Mouse (Mus musculus): ENCODE data around the gene Zfp322a. TPM values are rescaled to one million over a fixed set of nuclear protein-coding genes. Genes with fewer than 3 reads are reported as not detected.
"Not testable (repeated sequence)": the region's sequence is repeated elsewhere in the genome, so short reads cannot be mapped to it uniquely, and the experiment has no call there.

Gene Zfp322a
- polyA plus RNA-seq, 1 experiment from 2014 or later: 59.9 TPM

DNA sequence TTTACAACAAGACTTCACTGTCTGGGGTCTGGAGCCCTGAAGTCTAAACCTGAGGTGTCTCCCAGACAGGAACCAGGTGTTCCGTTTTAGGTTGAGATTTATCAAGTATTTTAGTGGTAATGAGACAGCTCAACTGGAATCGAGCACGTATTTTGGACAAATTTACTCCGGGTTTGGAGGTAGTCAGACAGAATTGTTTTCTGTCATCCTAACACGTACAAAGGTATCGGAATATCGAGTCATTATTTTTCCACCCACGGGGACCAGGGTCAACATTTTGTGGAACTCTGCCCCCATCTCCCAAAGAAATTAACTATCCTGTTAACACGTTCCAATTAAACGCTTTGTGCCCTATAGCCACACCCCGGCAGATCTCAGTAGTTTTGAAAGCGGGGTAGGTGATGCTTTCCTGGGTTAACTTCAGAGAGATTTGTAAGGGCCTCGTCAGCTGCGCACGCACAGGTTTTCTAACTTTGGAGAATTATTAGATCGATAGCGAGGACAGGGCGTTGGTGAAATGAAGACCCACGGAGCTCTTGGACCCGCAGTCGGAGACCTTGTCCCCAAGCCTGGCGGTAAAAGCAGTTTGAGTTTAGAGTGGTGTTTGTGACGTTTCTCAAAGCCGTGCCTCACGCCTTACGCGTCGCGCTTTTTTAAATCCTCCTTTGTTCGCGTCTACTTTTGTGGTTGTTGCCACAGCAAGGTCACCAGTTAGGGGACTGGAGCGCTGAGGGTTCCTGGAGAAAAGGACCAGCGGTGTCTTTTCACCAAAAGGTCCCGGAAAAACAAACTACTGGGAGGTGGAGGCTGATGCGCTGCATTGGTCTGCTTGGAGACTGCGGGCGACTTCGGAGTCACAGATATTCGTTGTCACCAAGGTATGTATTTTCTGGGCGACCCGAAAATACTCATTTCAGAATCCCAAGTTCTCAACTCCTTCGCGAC, 26.6 kb upstream of the Zfp322a start:
- DNase-seq (ENCODE audit: low spot score): peak; percentile 59
- 2% methylated on average over 43 of the region's 43 CpGs for WGBS
- peak overlapping the region; percentile 64 for H3K4me3 ChIP-seq
- H3K27ac ChIP-seq (replicated peaks): no peak overlapping the region; the same call in 1 of the 2 replicates
- H3K27me3 ChIP-seq (replicated peaks; ENCODE audit: low read depth, poor library complexity, severe bottlenecking): peaks cover 67% of the 10 kb centered on the region
- peaks cover 4% of the 10 kb centered on the region for H3K4me1 ChIP-seq
- no peaks in the 10 kb centered on the region for H3K9me3 ChIP-seq
- no peaks in the 10 kb centered on the region for H3K36me3 ChIP-seq (replicated peaks)

DNA sequence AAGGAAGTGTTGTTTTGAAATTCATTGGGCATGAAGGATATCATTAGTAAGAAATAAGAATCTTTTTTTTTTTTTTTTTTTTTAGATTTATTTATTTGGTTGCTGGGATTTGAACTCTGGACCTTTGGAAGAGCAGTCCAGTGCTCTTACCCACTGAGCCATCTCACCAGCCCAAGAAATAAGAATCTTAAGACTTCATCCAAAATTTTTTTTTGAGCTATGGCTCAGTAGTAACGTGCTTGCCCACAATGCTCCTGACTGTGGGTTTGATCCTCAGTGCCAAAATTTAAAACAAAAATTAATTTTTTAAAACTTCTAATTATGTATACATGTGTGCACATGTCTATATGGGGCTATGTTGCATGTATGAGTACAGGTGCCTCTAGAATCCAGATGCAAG, 18.5 kb upstream of the Zfp322a start:
- Histone ChIP-seq H3K36me3 (replicated peaks) (no peaks in the 10 kb centered on the region), H3K9me3 (no peaks in the 10 kb centered on the region), H3K27ac (replicated peaks) (no peak overlapping the region), H3K4me1 (no peaks in the 10 kb centered on the region), H3K27me3 (replicated peaks; ENCODE audit: low read depth, poor library complexity, severe bottlenecking) (0 out of 2 replicates have a peak, but pooled peaks cover 9% of the 10 kb centered on the region), H3K4me3 (no peak overlapping the region)
- WGBS: 77% methylated on average over 1 of the region's 1 CpGs
- DNase-seq (ENCODE audit: low spot score): no peak

DNA sequence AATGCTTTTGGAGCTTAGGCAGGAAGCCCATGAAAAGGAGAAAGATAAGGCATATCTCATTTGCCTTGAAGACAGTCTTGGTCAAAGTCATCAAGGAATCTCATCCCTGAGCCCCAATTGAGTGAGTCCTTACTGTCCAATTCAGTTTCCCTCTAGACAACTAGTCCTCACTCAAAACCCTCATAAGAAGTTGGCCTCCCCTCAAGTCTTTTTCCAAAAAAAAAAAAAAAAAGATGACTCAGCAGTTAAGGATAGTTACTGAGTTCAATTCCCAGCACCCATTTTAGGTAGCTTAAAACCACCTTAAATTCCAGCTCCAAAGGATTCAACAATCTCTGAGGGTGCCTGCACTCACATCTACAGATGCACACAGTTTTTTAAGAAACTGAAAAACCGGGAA, 14.1 kb upstream of the Zfp322a start:
- WGBS: 59% methylated on average over 1 of the region's 1 CpGs
- DNase-seq (ENCODE audit: low spot score): no peak
- Histone ChIP-seq H3K27me3 (replicated peaks; ENCODE audit: low read depth, poor library complexity, severe bottlenecking) (no peaks in the 10 kb centered on the region), H3K36me3 (replicated peaks) (no peaks in the 10 kb centered on the region), H3K4me1 (no peaks in the 10 kb centered on the region), H3K4me3 (no peak overlapping the region), H3K9me3 (no peaks in the 10 kb centered on the region), H3K27ac (replicated peaks) (no peak overlapping the region)

DNA sequence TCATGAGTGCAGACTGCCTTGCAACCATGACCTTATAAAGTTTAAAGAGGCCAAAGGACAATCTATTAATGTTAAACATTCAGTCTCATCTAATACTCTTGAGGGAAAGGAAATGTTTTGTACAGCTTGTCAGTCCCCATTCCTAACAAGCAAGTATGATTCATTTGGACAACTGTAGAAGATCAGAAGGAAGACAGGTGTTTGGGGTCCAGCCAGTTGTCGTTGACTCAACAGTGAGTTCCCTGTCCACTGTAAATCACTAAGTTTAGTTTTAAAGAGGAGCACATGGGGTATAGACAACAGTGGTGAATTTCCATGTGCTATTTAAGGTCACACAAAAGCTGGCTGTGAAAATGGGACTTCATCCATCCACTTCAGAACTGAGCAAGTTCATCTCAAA, 3.4 kb upstream of the Zfp322a start:
- DNase-seq (ENCODE audit: low spot score): no peak
- H3K4me1 ChIP-seq: peaks cover 12% of the 10 kb centered on the region
- no peak overlapping the region for H3K27ac ChIP-seq (replicated peaks)
- H3K36me3 ChIP-seq (replicated peaks): no peaks in the 10 kb centered on the region
- no peaks in the 10 kb centered on the region for H3K27me3 ChIP-seq (replicated peaks; ENCODE audit: low read depth, poor library complexity, severe bottlenecking)
- no peak overlapping the region for H3K4me3 ChIP-seq
- no peaks in the 10 kb centered on the region for H3K9me3 ChIP-seq
- 79% methylated on average over 1 of the region's 1 CpGs for WGBS

DNA sequence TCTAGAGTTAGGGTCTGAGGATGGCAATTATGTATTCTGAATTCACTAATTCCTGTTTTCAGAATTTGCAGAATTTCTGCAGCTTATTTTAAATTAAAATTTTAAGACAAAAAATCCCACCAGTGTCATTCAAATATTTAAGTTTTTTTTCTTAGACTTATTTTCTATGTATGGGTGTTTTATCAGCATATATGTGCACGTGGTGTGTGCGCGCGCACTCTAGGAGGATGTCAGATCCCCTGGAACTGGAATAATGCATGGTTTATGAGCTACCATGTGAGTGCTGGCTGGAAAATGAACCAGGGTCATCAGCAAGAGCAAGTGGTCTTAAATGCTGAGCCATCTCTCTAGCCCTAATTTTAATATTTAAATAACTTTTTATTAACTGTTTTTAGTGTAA, 1.1 kb upstream of the Zfp322a start:
- no peak for DNase-seq (ENCODE audit: low spot score)
- Histone ChIP-seq H3K27ac (replicated peaks) (no peak overlapping the region), H3K4me1 (peaks cover 26% of the 10 kb centered on the region), H3K36me3 (replicated peaks) (peaks cover 15% of the 10 kb centered on the region), H3K27me3 (replicated peaks; ENCODE audit: low read depth, poor library complexity, severe bottlenecking) (no peaks in the 10 kb centered on the region), H3K9me3 (no peaks in the 10 kb centered on the region), H3K4me3 (peak overlapping the region; percentile 83)
- WGBS: 93% methylated on average over 4 of the region's 4 CpGs

DNA sequence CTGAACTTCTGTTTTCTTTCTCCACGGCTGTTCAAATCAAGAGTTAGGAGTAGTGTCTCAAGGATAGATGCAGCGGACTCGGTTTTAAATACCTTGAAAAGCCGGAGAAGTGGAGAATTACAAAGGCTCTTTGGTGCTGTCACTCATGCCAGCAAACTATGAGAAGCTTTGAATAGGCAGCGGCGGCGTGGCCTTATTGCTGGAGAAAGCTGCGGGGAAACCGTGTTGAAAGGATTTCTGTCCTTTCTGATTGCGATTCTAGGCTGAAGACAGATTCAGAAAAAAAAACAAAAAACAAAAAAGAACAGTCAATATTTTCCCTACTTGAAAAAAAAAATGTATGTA, 385 bp upstream of the Zfp322a start:
- 0% methylated on average over 10 of the region's 10 CpGs for WGBS

DNA sequence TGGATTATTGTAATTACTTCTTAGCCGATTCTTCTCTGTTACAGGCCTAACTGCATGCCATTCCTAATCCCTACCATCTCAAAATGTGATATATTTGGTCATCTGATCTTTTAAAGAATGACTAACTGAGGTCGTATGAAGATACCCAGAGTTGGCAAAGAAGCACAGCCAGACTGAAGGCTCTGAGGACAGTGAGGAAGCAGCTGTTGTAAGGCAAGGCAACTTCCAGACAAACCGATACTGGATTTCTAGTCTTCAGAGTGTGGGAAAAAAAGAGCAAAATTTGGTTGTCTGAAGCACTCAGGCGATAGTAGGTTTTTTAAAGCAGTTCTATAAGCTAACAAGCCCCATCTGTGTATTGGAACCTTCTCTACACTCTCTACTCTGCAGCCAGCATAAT, 7.5 kb downstream of the Zfp322a start:
- Histone ChIP-seq H3K27me3 (replicated peaks; ENCODE audit: low read depth, poor library complexity, severe bottlenecking) (no peaks in the 10 kb centered on the region), H3K9me3 (no peaks in the 10 kb centered on the region), H3K27ac (replicated peaks) (no peak overlapping the region), H3K4me3 (no peak overlapping the region), H3K4me1 (peaks cover 5% of the 10 kb centered on the region), H3K36me3 (replicated peaks) (peaks cover 89% of the 10 kb centered on the region)
- 90% methylated on average over 4 of the region's 4 CpGs for WGBS
- DNase-seq (ENCODE audit: low spot score): no peak

More for the DNA sequence above, 385 bp upstream of the Zfp322a start:
- H3K36me3 ChIP-seq (replicated peaks): peaks cover 22% of the 10 kb centered on the region
- H3K9me3 ChIP-seq: no peaks in the 10 kb centered on the region
- peak overlapping the region; percentile 83 for H3K4me3 ChIP-seq
- DNase-seq (ENCODE audit: low spot score): no peak
- peaks cover 26% of the 10 kb centered on the region for H3K4me1 ChIP-seq
- H3K27ac ChIP-seq (replicated peaks): peak overlapping the region; percentile 91
- H3K27me3 ChIP-seq (replicated peaks; ENCODE audit: low read depth, poor library complexity, severe bottlenecking): no peaks in the 10 kb centered on the region

DNA sequence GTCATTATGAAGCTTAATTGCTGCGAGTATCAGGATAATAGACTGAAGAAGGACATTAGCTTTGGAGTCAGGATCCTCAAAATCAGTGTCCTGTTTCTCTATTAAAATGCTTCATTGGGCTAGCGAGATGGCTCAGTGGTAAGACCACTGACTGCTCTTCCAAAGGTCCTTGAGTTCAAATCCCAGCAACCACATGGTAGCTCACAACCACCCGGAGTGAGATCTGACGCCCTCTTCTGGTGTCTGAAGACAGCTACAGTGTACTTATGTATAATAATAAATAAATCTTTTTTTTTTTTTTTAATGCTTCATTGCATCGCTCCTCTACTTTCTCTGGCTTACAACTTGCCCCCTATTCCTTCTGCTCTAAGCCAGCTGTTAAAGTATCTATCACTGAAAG, 14.5 kb downstream of the Zfp322a start:
- 88% methylated on average over 5 of the region's 5 CpGs for WGBS
- H3K36me3 ChIP-seq (replicated peaks): peaks cover 72% of the 10 kb centered on the region
- H3K9me3 ChIP-seq; H3K27ac ChIP-seq (replicated peaks); DNase-seq (ENCODE audit: low spot score); H3K27me3 ChIP-seq (replicated peaks; ENCODE audit: low read depth, poor library complexity, severe bottlenecking); H3K4me3 ChIP-seq; H3K4me1 ChIP-seq: not testable (repeated sequence)

DNA sequence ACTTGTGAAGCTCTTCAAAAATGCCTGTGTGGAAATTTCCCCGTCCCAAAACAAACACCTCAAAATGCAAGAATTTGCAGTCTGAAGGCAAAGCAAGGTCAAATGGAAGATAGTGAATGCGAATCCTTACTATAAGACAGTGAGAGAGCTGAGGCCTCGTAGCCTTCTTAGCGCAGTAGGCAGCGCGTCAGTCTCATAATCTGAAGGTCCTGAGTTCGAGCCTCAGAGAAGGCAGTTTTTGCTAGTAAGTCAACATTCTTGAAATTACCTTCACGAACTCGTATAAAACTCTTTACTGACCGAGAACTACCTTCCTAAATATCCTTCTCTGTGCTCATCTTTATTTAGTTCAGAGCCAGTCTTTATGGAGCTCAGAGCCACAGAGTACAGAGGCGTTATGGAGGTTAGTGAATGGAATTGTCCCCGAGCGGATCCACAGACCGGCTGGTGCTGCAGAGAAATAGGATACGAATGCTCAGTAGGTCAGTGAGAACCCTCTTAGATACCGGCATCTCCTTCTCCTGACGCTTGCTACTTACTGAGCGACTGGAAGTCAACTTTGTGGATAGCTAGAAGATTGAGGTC, 51.6 kb downstream of the Zfp322a start:
- peak; percentile 60 for DNase-seq (ENCODE audit: low spot score)
- WGBS: 4% methylated on average over 18 of the region's 18 CpGs
- Histone ChIP-seq H3K27ac (replicated peaks) (no peak overlapping the region), H3K36me3 (replicated peaks) (no peaks in the 10 kb centered on the region), H3K4me1 (peaks cover 19% of the 10 kb centered on the region), H3K27me3 (replicated peaks; ENCODE audit: low read depth, poor library complexity, severe bottlenecking) (peaks cover 39% of the 10 kb centered on the region), H3K4me3 (peak overlapping the region; percentile 47), H3K9me3 (no peaks in the 10 kb centered on the region)

DNA sequence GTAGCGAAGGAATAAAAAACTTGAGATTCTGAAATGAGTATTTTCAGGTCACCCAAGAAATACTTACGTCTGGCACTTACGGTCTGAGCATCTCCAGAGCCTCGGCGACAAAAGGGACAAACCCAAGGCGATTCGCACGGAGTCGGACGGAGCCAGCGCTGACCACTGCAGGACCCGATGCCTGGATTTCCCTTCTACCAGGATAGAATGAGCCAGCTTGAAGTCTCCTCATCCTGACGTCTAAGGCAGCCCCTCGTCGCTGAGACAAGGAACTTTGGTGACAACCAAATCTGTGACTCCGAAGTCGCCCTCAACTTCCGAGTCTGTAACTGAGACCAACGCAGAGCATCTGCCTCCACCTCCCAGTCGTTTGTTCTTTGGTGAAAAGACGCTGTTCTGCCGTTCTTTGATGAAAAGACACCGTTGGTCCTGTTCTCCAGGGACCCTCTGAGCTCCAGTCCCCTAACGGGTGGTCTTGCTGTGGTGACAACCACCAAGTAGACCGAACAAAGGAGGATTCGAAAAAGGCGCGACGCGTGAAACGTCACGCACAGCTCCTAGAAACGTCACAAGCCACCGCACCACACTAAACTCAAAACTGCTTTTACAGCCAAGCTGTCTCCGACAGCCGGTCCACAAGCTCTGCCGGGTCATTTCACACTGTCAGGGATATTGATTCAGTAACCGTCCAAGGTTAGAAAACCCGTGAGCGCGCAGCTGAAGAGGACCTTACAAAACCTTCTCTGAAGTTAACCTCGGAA, 55.9 kb downstream of the Zfp322a start:
- H3K9me3 ChIP-seq: no peaks in the 10 kb centered on the region
- H3K27ac ChIP-seq (replicated peaks): peak overlapping the region; percentile 51
- H3K4me3 ChIP-seq: peak overlapping the region; percentile 63
- peaks cover 70% of the 10 kb centered on the region for H3K27me3 ChIP-seq (replicated peaks; ENCODE audit: low read depth, poor library complexity, severe bottlenecking)
- under 1% methylated on average over 42 of the region's 42 CpGs for WGBS
- H3K36me3 ChIP-seq (replicated peaks): no peaks in the 10 kb centered on the region
- DNase-seq (ENCODE audit: low spot score): peak; percentile 64
- H3K4me1 ChIP-seq: peaks cover 29% of the 10 kb centered on the region

DNA sequence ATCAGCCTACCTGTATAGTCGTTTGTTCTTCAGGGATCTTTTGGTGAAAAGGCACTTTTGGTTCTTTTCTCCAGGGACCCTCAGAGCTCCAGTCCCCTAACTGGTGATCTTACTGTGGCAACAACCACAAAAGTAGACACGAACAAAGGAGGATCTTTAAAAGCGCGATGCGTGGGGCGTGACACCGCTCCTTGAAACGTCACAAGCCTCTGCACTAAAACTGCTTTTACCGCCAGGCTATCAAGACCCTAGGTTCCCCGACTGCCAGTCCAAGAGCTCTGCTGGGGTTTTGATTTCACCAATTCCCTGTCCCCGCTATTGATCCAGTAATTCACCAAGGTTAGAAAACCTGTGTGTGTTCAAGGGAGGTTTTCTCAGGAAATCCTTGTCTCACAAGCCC, 59.0 kb downstream of the Zfp322a start:
- Histone ChIP-seq H3K36me3 (replicated peaks) (no peaks in the 10 kb centered on the region), H3K9me3 (no peaks in the 10 kb centered on the region), H3K4me3 (peak overlapping the region; percentile 65), H3K27ac (replicated peaks) (no peak overlapping the region), H3K27me3 (replicated peaks; ENCODE audit: low read depth, poor library complexity, severe bottlenecking) (peaks cover 56% of the 10 kb centered on the region), H3K4me1 (peaks cover 30% of the 10 kb centered on the region)
- DNase-seq (ENCODE audit: low spot score): peak; percentile 43
- under 1% methylated on average over 11 of the region's 11 CpGs for WGBS

DNA sequence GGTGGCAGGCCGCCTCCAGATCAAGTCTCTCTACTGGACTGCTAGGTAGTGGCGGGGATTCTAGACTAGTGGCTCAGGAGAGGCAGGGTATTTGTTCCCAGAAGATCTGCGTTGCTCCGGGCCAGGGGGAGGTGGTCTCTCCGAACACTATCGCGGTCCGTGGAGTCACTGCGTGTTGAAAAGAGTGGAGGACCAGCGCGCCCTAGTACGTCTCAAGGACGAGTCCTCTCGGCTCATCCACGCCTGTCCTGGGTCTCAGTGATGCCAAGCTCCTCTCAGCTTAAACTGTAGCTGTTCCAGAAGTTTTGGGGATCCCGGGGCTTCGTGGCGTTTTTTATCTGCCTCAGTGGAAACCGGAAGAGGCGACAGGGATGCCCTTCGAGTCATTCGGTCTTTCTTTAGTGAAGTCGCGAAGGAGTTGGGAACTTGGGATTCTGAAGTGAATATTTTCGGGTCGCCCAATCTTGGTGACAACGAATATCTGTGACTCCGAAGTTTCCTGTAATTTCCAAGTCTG, 59.5 kb downstream of the Zfp322a start:
- Histone ChIP-seq H3K36me3 (replicated peaks) (no peaks in the 10 kb centered on the region), H3K27ac (replicated peaks) (no peak overlapping the region), H3K4me3 (peak overlapping the region; percentile 65), H3K27me3 (replicated peaks; ENCODE audit: low read depth, poor library complexity, severe bottlenecking) (peaks cover 52% of the 10 kb centered on the region), H3K4me1 (peaks cover 30% of the 10 kb centered on the region), H3K9me3 (no peaks in the 10 kb centered on the region)
- WGBS: under 1% methylated on average over 28 of the region's 28 CpGs
- peak; percentile 66 for DNase-seq (ENCODE audit: low spot score)
